Mouse (Mus musculus) urinary bladder, postnatal 25 days (tissue): Measurements from ENCODE around the gene Ghr.

Experiments used
- DNase-seq: peaks from one replicate; pipeline ENCODE4 v3.0.0; 2022; ENCODE audit warnings: low spot score

Gene Ghr

DNA sequence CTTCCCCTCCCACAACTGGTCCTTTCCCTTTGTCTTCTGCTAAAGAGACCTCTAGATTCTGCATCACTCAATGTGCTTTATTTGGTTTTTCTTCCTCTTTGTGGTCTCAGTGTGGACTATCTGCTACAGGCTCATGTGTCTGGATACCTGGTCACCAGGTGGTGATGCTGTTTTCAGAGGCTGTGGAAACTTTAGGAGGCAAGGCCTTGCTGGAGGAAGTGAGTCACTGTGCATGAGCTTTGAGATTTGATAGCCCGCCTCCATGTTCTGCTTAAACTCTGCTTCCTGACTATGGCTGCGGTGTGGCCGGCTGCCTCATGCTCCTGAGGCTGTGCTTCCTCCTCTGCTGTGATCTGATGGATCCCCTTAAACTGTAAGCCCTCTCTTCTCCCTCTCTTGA, 292.9 kb downstream of the Ghr start:
- DNase-seq: no peak

GRCm38 (mm10) chr15:3286032-3286431, 297.3 kb downstream of the Ghr start:
- DNase-seq: no peak

GRCm38 (mm10) chr15:3281737-3282136, 301.6 kb downstream of the Ghr start:
- no peak for DNase-seq

DNA sequence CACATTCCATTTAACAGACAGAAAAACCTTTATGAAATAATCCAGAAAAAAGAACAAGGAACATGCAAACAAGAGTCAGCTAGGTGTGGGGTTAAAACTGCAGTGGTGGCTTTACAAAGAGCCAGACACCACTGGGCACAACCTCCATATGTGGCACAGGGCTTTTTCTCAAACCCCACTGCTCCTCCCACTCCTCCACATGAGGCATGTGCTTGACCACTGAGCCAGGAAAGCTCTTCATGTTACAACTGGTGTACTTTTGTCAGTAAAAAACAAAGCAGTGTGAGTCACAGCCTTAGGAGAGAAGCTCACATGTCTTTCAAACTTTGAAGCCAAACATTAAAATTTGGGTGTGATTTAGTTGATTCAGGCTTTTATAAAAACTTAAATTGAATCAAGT, 302.1 kb downstream of the Ghr start:
- DNase-seq: no peak

DNA sequence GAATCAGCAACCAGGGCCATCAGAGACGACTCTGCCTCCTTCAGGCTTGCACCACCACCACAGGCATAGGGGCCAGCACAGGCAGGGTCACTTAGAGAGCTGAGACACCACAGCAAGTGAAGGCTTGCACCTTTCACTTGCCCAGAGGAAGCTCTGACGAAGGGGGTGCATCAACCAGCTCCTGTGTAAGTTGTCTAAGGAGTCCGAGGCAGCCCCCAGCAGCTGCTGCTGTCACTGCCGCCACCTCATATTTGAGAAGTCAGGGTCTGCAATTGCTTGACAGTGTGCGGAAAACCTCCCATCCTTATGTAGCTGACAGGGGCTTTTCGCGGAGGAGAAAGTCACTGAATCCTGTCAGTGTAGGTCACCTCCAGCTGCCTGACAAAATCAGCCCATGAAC, 304.1 kb downstream of the Ghr start:
- no peak for DNase-seq

GRCm38 (mm10) chr15:3277391-3277790, 305.9 kb downstream of the Ghr start:
- no peak for DNase-seq

GRCm38 (mm10) chr15:3273191-3273590, 310.1 kb downstream of the Ghr start:
- no peak for DNase-seq

GRCm38 (mm10) chr15:3271216-3271615, 312.1 kb downstream of the Ghr start:
- DNase-seq: no peak

- peak; percentile 64 for DNase-seq
Measured at GRCm38 (mm10) chr15:3270646-3271077, 312.6 kb downstream of the Ghr start.

GRCm38 (mm10) chr15:3269996-3270645, 313.2 kb downstream of the Ghr start:
- no peak for DNase-seq

- no peak for DNase-seq
Measured at GRCm38 (mm10) chr15:3269496-3269895, 313.8 kb downstream of the Ghr start.

GRCm38 (mm10) chr15:3268247-3268646, 315.0 kb downstream of the Ghr start, which contains the start of gene Selenop:
TSS of gene Selenop (plus strand) at chr15:3268547.
- DNase-seq: no peak
